Mouse (Mus musculus) T-helper 2 cell (primary cell): ENCODE results near the gene Unc45b.

Experiments
- in situ Hi-C: fragments of 300-600 bp; cut with MboI, MseI; formaldehyde crosslinking; loops from one replicate; pipeline ENCODE4 v1.15.1; 2025; ENCODE audit warnings: high pct_unique_total_duplicates

Unc45b gene

DNA sequence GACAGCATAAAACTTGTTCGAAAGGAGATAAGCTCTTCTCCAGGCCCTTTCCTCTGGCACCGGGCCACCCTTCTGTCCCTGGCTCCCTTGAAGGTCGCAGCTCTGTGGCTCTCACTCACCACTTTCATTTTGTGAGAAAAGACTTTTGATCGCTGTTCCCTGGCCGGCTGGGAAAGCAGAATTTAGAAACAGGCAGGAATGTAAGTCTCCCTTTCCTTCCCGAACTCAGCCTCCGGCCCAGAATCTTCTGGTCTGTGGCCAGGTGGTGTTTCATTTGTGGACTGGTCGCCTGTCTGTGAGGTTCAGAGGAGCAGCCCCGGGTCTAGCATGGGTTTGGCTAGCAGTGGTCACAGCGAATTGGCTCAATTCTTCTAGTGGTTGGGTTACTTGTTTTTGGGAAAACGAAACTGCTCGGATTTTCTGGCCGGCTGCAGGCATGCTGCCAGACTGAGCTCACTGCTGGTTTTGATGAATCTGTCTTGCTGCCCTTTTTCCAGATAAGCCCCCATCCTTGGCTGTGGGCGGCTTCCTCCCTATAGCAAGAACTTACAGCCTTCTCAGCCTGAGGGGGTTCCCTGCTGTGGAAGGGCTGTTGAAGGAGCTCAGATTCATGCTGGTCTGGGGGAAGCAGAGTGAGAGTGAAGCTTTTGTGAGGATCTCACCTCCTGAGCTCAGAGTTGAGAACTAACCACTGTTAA lies 81.3 kb downstream of the Unc45b start, which contains the start of gene Slfn9:
Gene Slfn9, minus strand, starts transcription at position 362 of the 698 bp plus-strand sequence.
- in situ Hi-C loops = no loop called here
